ENCODE assay signal across 1 mouse cellular context in the genomic region with DNA sequence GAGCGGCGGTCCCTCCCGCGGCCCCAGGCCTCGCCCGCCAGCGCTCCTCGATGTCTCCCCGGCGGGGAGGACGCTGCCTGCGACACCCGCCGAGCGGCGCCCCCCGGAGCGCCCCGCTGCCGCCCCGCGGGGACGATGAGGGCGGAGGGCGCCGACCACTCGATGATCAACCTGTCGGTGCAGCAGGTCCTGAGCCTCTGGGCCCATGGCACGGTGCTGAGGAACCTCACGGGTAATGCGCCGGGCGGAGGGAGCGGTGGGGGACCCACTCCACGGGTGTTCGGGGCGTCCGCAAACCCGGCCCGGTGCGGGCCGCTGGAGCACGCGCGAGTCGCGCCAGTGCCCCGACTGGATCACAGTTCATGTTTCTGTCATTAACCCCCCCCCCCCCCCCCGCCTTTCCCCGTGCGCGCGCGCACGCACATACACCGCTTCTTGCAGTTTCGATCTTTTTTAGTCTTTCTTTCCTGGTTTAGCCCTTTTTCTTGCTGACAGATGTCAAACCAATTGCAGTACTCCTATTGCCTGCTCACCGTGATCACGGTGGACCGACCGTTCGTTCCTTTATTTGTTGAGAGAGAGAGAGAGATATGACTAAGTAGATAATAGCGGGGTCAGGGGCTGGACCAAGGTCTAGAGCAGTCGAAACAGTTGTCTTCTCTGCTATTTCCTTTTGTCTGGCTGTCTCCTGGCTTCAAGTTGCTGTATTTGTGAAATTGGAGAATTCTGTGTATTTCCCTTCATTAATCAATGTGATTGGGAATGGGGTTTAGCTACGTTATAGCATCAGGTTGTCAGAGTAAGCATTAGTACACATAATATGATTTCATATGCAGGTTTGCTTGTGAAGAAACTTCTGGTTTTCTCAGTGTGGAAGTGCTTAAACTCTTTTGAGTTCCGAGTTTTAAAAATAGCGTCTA.
TF ChIP-seq lines count a peak whose summit lies in the region.

No protein-coding gene starts in this region.

TF ChIP-seq in CH12.LX, 34 proteins besides CTCF, POLR2A, EP300 and RAD21 (continued from another document):
- TF ChIP-seq GABPA (IDR thresholded peaks at IDR 0.05; ENCODE audit: insufficient replicate concordance, low read depth, low read length) (no peak), ZC3H11A (IDR thresholded peaks at IDR 0.05; ENCODE audit: low read depth, low read length) (no peak), ZKSCAN1 (IDR thresholded peaks at IDR 0.05; ENCODE audit: borderline replicate concordance, low read depth, low read length) (no peak), UBTF (IDR thresholded peaks at IDR 0.05; ENCODE audit: low read depth, low read length) (0 out of 2 replicates have a peak, but pooled peaks have one; percentile 14), JUND (conservative IDR thresholded peaks at IDR 0.05; ENCODE audit: low read depth, low read length) (no peak), PAX5 (IDR thresholded peaks at IDR 0.05; ENCODE audit: low read length) (no peak), KAT2A (IDR thresholded peaks at IDR 0.05; ENCODE audit: insufficient replicate concordance, low read length) (no peak), NRF1 (IDR thresholded peaks at IDR 0.05; ENCODE audit: low read depth, low read length) (no peak; the same call in 1 of the 2 replicates), TCF12 (IDR thresholded peaks at IDR 0.05; ENCODE audit: low read depth, low read length) (no peak; the same call in 1 of the 2 replicates), ZMIZ1 (IDR thresholded peaks at IDR 0.05; ENCODE audit: low read depth, low read length) (no peak), MXI1 (IDR thresholded peaks at IDR 0.05; ENCODE audit: low read depth, low read length) (peak; percentile 67; the same call in 1 of the 2 replicates), SIN3A (IDR thresholded peaks at IDR 0.05; ENCODE audit: low read length) (peak; percentile 72), HCFC1 (IDR thresholded peaks at IDR 0.05; ENCODE audit: low read depth, low read length) (no peak), ZNF384 (IDR thresholded peaks at IDR 0.05; ENCODE audit: low read depth, low read length) (no peak), IRF4 (IDR thresholded peaks at IDR 0.05; ENCODE audit: low read depth, low read length) (peak; percentile 22; the same call in 1 of the 2 replicates), MYC (IDR thresholded peaks at IDR 0.05; ENCODE audit: low read depth, low read length) (no peak), MEF2A (IDR thresholded peaks at IDR 0.05; ENCODE audit: borderline replicate concordance, low read depth, low read length) (no peak), MAX (IDR thresholded peaks at IDR 0.05; ENCODE audit: low read length) (no peak; the same call in 1 of the 2 replicates), USF2 (conservative IDR thresholded peaks at IDR 0.05; ENCODE audit: low read depth, low read length) (no peak), SMC3 (IDR thresholded peaks at IDR 0.05; ENCODE audit: low read depth, low read length) (no peak), ELF1 (IDR thresholded peaks at IDR 0.05; ENCODE audit: low read depth, low read length) (0 out of 2 replicates have a peak, but pooled peaks have one; percentile 18), MAFK (IDR thresholded peaks at IDR 0.05; ENCODE audit: insufficient replicate concordance, low read length) (no peak), RCOR1 (conservative IDR thresholded peaks at IDR 0.05; ENCODE audit: low read depth, low read length) (no peak), ETS1 (conservative IDR thresholded peaks at IDR 0.05; ENCODE audit: low read depth, low read length) (no peak)
